Mouse (Mus musculus) kidney, adult 18-20 months (tissue): Measurements from ENCODE around the gene Adipor2.
A peak's percentile ranks its signal among the peaks of the same experiment; 100 is the strongest.
"Not testable (repeated sequence)": the region's sequence is repeated elsewhere in the genome, so short reads cannot be mapped to it uniquely, and the experiment has no call there.

Experiments used
- DNase-seq: peaks from one replicate; pipeline ENCODE4 v3.0.0; 2021

Adipor2 gene

DNA sequence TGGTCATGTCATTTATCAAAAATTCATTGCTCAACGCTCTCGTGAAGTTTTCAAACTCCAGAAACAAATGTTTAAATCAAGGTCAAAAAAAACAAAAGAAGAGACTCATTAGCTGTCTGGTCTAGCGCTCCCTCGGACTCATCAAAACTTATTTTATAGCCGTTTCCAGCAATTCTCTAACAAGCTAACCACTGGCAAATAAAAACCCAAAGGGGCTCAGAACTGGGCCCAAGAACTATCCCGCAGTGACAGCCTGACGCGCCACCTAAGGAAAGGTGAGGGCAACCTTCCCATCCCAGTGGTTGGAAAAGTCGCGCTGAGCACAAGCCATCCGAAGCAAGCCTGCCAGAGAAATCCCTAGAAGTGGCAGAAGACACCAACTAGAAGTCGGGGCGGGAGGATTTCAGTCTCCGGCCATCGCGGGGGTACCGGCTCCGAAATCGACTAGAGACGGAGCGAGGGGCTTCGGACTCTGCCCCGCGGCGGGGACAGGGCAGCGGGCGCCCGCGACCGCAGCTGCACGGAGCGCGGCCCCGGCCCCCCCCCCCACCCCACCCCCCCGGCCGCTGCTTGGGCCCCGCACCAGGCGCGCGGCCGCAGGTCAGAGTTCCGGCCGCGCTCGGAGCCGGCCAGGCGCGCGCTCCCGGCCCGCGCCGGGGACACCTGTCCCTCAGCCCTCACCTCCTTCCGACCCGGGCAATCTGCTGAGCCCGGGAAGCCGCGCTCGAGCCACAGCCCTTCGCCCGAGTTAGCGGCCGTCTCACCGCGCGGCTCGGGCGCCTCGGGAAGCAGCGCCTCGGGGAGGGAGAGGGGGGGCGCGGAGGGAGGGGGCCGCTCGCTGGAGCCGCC, 29.5 kb downstream of the Adipor2 start:
- DNase-seq: peak; percentile 61

DNA sequence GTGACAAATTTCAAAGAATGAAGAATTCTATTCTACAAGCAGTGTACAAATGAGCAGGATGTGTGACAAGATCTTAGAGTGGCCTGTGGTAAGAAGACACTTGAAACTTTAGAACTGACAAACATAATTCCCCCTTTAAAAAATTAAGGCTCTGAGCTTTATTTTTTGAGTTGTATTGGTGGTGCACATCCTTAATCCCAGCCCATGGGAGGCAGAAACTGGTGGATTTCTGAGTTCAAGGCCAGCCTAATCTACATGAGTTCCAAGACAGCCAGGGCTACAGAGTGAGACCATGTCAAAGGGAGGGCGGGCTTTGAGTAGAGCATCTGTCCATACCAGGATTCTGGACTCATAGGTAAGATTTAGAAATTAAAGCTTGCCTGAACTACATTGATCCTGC, 30.7 kb downstream of the Adipor2 start:
- DNase-seq: no peak

DNA sequence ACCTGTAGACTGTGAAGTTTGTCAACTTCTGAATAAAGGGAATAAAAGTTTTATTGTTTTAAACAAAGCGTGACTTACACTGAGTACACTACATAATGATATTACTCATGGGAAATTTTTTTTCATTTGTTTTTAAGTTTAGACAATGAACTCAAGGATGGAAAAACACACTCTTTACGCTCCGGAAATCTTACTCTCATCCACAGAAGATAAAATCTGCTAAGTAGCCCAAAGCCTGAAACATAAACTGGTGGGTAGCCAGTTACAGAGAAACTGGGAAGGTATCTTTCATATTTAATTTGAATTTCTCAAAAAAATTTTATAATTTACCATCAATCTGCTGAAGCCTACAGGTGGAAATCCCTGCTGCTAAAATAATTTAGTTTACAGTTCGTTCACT, 31.1 kb downstream of the Adipor2 start:
- DNase-seq: no peak

DNA sequence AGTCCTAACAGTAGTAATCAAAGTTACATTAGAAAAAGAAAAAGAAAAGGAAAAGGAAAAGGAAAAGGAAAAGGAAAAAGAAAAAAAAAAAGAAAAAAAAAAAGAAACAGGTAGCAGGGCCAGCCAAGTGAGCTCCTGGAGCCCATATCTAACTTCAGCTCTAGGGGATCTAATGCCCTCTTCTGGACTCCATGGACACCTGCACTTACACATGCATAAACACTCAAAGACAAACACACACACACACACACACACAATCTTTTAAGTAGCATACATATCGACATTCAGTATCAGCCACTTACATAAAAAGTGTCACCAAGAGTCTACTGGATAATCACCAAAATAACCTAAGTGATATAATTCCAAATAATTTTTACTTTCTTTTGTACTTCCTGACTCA, 31.8 kb downstream of the Adipor2 start:
- DNase-seq: no peak

DNA sequence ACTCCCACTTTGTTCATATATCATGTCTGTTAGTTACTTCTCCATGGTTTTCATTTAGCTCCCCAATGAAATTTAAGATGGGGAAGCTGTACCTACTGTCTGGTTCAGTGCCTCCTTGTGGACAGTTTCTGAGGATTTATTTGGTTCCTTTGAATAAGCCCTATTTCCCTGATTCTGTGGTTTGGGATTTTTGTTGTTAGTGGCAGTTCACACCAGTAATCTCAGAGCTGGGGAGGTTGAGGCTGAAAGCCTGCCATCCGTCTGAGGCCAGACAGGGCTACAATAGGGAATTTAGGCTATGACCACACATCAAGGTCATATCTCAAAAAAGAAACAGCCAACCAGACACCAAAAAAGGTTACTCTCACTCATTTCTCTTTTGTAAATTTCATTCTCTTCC, 38.9 kb downstream of the Adipor2 start:
- no peak for DNase-seq

DNA sequence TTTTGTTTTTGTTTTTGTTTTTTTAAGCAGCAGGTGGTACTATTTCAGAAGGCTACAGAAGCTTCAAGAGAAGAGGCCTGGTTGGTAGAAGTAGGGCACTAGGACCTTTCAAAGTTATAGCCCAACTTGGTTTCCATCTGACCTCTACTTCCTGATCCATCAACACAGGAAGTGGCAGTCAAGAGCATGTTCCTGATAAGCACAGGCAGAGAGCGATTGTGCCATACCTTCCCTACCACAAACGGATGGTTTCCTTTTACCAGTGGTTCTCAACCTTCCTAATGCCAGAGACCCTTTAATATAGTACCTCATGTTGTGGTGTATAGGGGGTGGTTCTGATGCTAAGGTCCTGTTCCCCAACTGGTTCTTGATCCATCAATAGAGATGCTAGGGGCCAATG, 39.9 kb downstream of the Adipor2 start:
- DNase-seq: no peak

DNA sequence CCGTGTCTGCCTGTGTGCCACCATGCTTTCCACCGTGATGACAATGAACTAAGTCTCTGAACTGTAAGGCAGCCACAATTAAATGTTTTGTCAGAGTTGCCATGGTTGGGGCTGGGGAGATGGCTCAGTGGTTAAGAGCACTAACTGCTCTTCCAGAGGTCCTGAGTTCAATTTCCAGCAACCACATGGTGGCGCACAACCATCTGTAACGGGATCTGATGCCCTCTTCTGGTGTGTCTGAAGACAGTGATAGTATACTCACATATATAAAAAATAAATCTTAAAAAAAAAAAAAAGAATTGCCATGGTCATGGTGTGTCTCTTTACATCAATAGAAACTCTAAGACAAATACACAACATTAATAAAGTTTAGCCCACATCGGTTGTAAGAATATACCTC, 42.5 kb downstream of the Adipor2 start:
- DNase-seq: no peak

DNA sequence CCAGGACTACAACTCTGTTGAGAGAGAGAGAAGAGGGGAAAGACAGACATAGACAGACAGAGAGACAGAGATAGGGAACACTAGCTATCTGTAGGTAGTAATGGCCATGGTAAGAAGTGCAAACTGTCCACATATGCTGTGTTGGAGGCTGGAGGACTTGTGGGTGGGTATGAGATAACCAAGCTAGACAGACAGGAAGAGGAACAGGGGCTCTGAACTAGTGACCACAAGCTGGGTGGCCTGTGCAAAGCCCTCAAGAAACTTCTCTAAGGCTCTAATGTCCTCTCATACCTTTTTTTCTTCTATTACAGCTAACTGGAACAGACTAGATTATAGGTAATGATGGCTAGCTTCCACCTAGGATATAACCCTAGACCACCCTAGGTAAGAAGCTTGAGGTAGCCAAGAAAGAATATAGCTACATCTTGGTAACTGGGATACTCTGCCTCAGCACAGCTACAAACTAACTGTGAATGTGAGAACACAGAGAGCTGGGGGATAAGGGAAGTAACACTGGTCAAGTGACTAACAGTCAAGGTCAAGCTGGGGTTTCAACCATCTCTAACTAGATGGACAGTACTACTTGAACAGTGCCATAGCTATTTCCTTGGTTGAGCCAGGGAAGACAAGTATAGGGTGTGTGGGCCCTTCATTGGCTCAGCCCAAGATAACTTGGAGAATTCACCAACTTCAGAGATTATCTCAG, 44.4 kb downstream of the Adipor2 start:
- DNase-seq: no peak

DNA sequence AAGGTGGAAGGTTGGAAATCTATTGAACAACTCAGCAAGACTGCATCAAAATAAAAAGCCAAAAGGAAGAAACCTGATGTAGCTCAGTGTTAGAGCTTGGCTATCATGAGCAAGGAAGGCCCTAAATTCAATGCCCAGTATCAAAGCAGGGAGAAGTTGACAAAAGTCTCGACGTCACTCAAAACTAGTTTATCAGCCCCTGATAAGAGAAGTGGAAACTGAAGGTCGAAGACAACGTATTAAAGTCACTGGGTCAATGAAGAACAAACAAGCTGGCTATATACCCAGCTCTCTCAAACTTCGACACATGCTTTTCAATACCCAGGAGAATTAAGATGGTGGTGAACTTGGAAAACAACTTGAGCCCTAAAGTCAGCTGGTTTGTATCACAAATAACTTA, 45.3 kb downstream of the Adipor2 start:
- DNase-seq: no peak

DNA sequence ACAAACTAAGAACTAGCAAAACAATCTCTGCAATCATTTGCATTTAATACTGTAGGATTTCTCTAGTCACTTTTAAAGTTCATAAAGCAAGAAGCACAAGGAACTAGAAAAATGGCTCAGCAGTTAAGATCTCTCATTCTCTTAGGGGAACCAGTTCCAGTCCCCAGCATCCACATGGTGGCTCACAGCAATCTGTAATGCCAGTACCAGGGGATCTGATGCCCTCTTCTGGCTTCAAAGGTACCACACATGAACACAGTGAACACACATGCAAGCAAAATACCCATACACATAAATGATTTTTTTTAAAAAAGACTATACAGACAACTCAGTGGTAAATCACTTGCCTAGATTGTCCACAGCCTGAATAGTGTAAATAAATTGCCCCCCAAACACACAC, 45.9 kb downstream of the Adipor2 start:
- DNase-seq: no peak

DNA sequence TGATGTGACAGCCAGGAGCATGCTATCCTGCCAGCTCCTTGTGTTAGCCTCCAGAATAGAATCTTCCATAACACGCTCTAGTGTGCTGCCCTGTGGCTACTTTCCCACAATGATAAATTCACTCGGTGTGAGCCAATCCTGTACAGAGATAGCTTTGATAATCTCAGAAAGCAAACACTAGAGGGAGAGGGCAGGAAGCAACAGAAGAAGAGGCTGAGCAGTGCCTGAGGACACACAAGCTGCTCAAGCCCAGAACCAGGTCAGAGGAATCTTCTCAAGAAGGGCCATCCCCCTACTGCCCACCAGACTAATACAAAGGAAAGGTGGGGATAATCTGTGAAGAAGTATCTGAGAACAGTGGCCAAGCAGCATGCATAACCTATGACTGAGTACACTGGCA, 50.1 kb downstream of the Adipor2 start:
- no peak for DNase-seq

DNA sequence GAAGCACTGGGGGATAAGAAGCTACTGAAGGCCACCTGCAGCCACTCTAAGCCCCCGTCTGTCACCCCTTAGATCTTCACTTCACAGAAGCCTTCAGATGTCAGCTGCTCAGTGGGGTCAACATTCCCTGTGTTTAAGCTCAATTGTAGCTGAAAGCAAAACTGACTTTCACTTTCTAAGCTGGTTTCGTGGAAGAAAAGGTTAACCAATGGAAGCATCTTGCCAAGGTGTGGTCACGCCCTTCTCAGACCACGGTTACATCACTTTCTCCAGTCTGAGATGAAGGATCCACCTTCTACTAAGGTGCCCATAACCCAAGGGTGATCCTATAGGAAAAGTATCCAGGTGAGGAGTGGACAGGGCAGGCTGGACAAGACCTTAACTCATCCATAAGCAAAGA, 50.7 kb downstream of the Adipor2 start:
- not testable (repeated sequence) for DNase-seq

DNA sequence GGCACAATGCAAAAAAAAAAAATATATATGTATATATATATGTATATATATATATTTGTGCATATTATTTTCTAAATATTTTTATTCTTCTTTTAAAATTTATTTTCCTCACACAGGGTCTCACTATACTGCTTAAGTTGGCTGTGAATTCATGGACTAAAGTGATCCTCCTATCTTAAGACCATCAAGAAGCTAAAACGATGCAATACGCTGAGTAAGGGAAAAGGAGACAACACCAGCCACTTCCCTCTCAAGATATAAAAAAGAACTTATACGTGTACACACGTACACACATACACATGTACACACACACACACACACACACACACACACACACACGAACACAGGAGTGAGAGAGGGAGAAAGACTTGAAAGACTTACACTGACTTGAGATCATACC, 53.9 kb downstream of the Adipor2 start:
- DNase-seq: no peak

DNA sequence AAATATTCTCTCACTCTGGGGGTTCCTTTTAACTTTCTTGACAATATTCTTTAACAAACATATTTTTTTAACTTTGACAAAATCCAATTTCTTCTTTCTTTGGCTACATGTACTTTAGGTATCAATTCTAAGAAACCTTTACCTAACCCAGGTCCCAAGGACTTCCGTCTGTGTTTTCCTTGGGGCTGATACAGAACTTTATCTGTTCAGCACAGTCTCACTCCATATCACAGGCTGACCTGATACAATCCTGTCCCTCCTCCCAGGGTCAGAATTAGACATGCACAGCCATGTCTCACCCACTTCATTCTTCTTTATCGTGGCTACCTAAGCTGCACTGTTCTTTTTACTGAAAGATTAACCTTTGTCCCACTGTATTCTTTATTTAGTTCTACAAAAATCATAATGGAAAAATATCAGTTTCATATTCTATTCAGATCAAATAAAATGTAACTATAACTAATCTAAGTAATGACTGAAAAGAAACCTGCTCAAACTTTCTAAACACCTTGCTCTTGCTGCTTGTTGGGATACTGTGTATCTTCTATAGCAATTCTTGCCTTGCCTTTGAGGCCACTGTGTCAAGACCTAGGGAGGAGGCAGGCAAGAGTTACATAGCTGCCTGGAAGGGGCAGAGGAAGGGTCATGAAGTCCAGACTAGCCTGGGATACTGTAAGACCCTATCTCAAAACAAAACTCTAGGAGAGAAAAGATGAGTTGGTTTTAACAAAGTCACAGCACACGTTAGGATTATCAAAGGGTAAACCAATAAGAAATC, 56.4 kb downstream of the Adipor2 start:
- DNase-seq: no peak

DNA sequence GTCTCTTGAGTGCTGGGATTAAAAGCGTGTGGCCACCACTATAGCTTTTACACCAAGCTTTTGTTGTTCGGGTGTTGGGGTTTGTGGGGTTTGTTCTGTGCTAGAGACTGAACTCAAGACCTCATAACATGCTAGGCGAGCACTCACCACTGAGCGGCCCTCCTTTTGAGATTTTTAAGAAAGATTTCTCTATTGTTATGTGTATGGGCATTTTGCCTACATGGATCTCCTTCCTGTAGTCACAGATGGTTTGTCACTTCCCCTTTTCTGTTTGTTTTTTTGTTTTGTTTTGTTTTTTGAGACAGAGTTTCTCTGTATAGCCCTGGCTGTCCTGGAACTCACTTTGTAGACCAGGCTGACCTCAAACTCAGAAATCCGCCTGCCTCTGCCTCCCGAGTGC, 57.3 kb downstream of the Adipor2 start:
- not testable (repeated sequence) for DNase-seq

DNA sequence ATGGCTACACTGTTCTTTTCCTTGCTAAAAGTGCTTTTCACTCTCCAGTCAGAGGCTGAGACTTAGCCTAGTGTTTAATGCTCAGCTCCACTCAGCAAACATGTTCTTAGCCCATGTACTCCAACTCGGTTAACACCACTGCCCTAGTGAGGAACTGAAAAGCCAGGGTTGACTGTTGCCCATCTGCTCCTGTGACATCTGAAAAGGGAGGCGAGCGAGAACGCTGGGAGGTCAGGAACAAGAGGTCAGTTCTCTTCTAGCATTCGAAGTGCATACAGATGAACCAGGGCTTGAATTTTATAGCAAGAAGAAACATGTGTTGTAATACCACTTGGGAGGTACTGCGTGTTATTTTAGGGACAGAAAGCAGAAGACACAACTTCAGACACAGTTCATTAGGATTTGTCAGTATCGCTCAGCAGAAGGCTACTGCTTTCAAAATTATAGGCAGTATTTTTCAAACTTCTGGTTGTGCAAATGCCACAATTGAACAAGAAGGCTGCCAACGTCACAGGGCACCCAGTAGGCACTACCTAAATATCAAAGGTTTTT, 59.4 kb downstream of the Adipor2 start:
- no peak for DNase-seq

DNA sequence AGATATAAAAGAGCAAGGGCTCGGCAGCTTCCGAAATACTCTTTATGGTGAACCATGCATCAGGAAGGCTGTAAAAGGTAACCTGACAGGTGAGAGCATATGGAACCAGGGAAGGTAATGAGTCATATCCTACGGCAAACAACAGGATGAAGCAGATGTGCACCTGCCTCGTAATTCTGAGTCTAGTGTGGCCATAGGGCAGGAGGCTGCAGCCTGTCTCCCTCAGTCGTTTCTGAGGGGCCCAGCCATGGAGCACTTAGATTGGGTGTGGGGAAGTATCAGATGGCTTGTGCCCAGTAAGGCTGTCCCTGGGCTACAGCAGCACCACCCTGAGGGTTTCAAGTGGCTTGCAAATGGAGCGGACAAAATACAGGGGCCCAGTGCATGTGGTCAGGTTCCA, 65.0 kb downstream of the Adipor2 start:
- DNase-seq: no peak

DNA sequence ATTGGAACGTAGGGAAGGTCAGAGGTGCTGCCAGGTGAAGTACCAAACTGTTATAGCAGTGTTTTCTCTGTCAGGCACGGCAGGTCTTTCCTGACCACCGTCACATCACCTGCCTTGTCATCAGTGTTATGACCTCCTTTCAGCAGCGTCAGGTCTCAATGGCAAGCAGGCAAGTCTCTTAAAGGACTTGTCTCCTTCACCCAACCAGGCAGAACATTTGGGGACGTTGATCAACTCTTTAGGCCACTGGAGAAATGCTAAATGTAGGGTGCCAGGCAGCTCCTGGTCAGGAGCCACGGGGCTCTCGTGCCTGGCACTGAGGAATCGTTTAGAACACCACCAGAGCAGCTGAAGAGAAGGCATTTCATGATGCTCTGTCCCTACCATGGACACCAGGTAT, 65.8 kb downstream of the Adipor2 start:
- no peak for DNase-seq

DNA sequence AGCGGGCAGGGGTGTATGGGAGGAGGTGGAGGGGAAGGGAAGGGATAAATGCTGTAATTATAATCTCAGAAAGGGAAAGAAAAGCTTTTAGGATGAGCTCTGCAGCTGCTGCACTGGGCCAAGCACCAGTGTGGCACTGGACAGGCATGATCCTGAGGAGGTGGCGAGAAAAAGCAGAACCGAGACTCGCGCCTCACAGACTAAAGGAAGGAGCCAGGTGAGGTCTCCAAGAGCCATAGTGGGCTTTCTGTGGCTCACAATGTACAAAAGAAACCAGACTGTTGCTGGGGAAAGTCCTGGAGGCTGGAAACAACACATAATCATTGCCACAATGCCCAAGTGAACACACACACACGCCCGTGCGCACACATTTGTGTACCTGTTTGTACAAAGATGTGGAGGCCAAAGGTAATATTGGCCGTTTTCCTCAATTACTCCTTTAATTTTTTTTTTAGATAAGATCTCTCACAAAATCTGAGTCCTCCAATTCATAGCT, 66.8 kb downstream of the Adipor2 start:
- no peak for DNase-seq

DNA sequence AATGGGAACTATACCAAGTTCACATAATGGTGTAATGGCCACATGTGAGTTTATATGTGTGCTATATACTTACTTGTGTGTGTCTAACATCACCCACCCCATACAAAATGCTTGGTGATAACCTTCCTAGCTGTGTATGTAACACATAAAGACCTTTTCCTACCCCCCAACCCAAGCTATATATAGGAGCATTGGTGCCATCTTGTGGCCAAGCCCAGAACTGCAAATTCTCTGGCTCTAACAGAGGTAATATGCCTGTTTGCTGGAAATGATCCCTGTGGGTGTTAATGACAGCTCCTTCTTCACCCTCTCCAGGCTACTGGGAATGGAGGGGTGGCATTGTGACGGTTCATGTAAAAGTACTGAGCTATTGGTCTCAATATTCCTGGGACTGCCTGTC, 69.3 kb downstream of the Adipor2 start:
- DNase-seq: peak; percentile 83

DNA sequence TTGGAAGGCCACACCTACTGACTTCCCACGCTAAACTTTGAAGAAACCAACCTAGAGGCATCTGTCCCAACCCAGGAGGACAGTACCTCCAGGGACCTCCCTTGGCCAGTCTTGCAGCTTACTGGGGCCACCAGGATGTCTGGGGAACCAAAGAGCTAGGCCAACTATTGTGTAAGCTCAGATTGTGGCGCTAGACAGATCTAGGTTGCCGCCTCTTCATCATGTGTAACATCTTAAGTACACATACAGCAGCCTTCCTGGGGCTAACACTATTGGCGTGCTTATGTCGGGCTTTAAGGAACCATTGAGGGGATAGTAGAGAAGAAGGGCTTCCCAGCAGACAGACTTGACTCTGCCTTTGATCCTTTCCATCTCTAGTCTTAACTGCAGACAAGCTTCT, 69.7 kb downstream of the Adipor2 start:
- no peak for DNase-seq

DNA sequence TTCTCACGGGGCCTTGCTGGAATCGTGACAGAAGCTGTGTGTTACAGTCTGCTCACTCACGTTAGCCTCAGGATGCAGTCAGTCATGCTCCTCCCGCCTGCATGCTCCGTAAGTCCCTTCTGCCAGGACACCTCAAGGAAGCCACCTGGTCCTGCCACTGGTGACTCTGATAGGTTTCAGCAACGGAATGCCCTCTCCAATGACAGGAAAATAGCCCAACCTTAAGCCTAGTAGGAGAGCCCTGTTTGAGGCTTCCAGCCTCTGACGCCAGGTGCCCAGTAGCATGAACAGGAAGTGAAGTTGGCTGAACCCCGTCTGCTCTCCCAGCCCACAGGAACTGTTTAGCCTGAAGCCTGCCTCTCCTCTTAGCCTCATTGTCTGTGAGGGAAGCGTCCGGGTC, 71.2 kb downstream of the Adipor2 start:
- DNase-seq: no peak

DNA sequence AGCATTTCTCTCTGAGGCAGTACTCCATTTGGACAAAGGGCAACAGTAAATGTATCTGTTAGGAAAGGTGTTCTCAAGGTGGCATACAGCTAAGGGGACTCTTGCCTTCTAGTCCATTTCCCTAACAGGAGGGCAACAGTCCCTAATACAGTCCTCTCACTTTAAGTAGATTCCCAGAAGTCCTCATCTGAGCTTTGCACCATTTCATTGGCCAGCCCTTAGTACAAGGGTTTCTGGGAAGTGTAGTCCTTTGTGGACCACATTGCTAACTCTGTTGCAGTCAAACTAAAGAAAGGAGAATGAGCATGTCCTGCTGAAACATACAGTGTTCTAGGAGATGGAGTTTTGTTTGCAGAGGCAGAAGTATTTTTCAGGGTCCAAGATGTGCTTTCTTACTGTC, 76.1 kb downstream of the Adipor2 start:
- no peak for DNase-seq
